Mouse (Mus musculus): ENCODE results near the gene Naa80. TPM values are rescaled to one million over a fixed set of nuclear protein-coding genes. Genes with fewer than 3 reads are reported as not detected.

The Naa80 gene
- total RNA-seq, 1 experiment = 7.3 TPM

- H3K4me1 ChIP-seq (ENCODE audit: control insufficient read depth in 2 of 2, insufficient read depth in 2 of 2, low read length in 2 of 2, poor library complexity in 1 of 2) = peaks cover 4 to 21% of the 10 kb centered on the region in 2 experiments; a peak in 2 of 4 replicates
- no peaks in the 10 kb centered on the region for H3K9me3 ChIP-seq (ENCODE audit: control insufficient read depth, insufficient read depth, low read depth, low read length)
- TF ChIP-seq ZC3H11A (IDR thresholded peaks at IDR 0.05; ENCODE audit: borderline replicate concordance, low read depth, low read length) = no peak
- no peak for TF ChIP-seq CHD2 (IDR thresholded peaks at IDR 0.05; ENCODE audit: low read depth, low read length)
- peak overlapping the region; percentile 39; the same call in 1 of the 2 replicates for H3K9ac ChIP-seq (ENCODE audit: insufficient read depth, low read depth, low read length, poor library complexity, severe bottlenecking)
- H3K36me3 ChIP-seq (ENCODE audit: control insufficient read depth, insufficient read depth, low read length, poor library complexity, severe bottlenecking) = peaks cover 9% of the 10 kb centered on the region
- in situ Hi-C loops (cut with MboI; ENCODE audit: low sequenced_read_pairs in 2 of 2, unreplicated experiment in 2 of 2) = no loop called here
- H3K27ac ChIP-seq (ENCODE audit: insufficient read depth, low read depth, low read length, poor library complexity, severe bottlenecking) = no peak overlapping the region
- no peak for DNase-seq (ENCODE audit: low read depth, low spot score)
- peak overlapping the region; percentile 54 to 65; a peak in 3 of 4 replicates for H3K4me3 ChIP-seq (ENCODE audit: insufficient read depth in 1 of 2, low read depth in 1 of 2, low read length in 2 of 2, poor library complexity in 1 of 2, severe bottlenecking in 1 of 2)
These were observed 19.7 kb downstream of the Naa80 start for GRCm38 (mm10) chr9:107598385-107598784.

- H3K4me3 ChIP-seq (ENCODE audit: insufficient read depth in 1 of 2, low read depth in 1 of 2, low read length in 2 of 2, poor library complexity in 1 of 2, severe bottlenecking in 1 of 2) = peak overlapping the region; percentile 1 to 46; a peak in 3 of 4 replicates
- H3K4me1 ChIP-seq (ENCODE audit: control insufficient read depth in 2 of 2, insufficient read depth in 2 of 2, low read length in 2 of 2, poor library complexity in 1 of 2) = peaks cover 4 to 18% of the 10 kb centered on the region in 2 experiments; a peak in 2 of 4 replicates
- no peak overlapping the region for H3K27ac ChIP-seq (ENCODE audit: insufficient read depth, low read depth, low read length, poor library complexity, severe bottlenecking)
- DNase-seq (ENCODE audit: low read depth, low spot score) = no peak
- 0 out of 2 replicates have a peak overlapping the region, but pooled peaks have one; percentile 11 for H3K9ac ChIP-seq (ENCODE audit: insufficient read depth, low read depth, low read length, poor library complexity, severe bottlenecking)
- in situ Hi-C loops (cut with MboI; ENCODE audit: low sequenced_read_pairs in 2 of 2, unreplicated experiment in 2 of 2) = no loop called here
- H3K36me3 ChIP-seq (ENCODE audit: control insufficient read depth, insufficient read depth, low read length, poor library complexity, severe bottlenecking) = 0 out of 2 replicates have a peak, but pooled peaks cover 3% of the 10 kb centered on the region
- TF ChIP-seq ZNF384 (IDR thresholded peaks at IDR 0.05; ENCODE audit: low read depth, low read length) (no peak), MAFK (IDR thresholded peaks at IDR 0.05; ENCODE audit: insufficient read depth, low read depth, low read length) (no peak), HCFC1 (IDR thresholded peaks at IDR 0.05; ENCODE audit: borderline replicate concordance, insufficient read depth, low read length) (no peak), ZC3H11A (IDR thresholded peaks at IDR 0.05; ENCODE audit: borderline replicate concordance, low read depth, low read length) (no peak), CHD2 (IDR thresholded peaks at IDR 0.05; ENCODE audit: low read depth, low read length) (no peak)
- H3K9me3 ChIP-seq (ENCODE audit: control insufficient read depth, insufficient read depth, low read depth, low read length) = no peaks in the 10 kb centered on the region
These were observed 20.7 kb downstream of the Naa80 start for GRCm38 (mm10) chr9:107599433-107599832.

GRCm38 (mm10) chr9:107599842-107600241 lies 21.2 kb downstream of the Naa80 start:
- Histone ChIP-seq H3K4me1 (ENCODE audit: control insufficient read depth in 2 of 2, insufficient read depth in 2 of 2, low read length in 2 of 2, poor library complexity in 1 of 2) (peaks cover 4 to 17% of the 10 kb centered on the region in 2 experiments; a peak in 2 of 4 replicates), H3K4me3 (ENCODE audit: insufficient read depth in 1 of 2, low read depth in 1 of 2, low read length in 2 of 2, poor library complexity in 1 of 2, severe bottlenecking in 1 of 2) (peak overlapping the region; percentile 1 to 46; a peak in 3 of 4 replicates), H3K9me3 (ENCODE audit: control insufficient read depth, insufficient read depth, low read depth, low read length) (no peaks in the 10 kb centered on the region), H3K36me3 (ENCODE audit: control insufficient read depth, insufficient read depth, low read length, poor library complexity, severe bottlenecking) (no peaks in the 10 kb centered on the region), H3K27ac (ENCODE audit: insufficient read depth, low read depth, low read length, poor library complexity, severe bottlenecking) (no peak overlapping the region), H3K9ac (ENCODE audit: insufficient read depth, low read depth, low read length, poor library complexity, severe bottlenecking) (no peak overlapping the region)
- no peak for TF ChIP-seq MAFK (IDR thresholded peaks at IDR 0.05; ENCODE audit: insufficient read depth, low read depth, low read length)
- no peak for TF ChIP-seq HCFC1 (IDR thresholded peaks at IDR 0.05; ENCODE audit: borderline replicate concordance, insufficient read depth, low read length)
- no peak for TF ChIP-seq ZNF384 (IDR thresholded peaks at IDR 0.05; ENCODE audit: low read depth, low read length)
- TF ChIP-seq CHD2 (IDR thresholded peaks at IDR 0.05; ENCODE audit: low read depth, low read length) = no peak
- TF ChIP-seq ZC3H11A (IDR thresholded peaks at IDR 0.05; ENCODE audit: borderline replicate concordance, low read depth, low read length) = no peak
- in situ Hi-C loops (cut with MboI; ENCODE audit: low sequenced_read_pairs in 2 of 2, unreplicated experiment in 2 of 2) = no loop called here
- DNase-seq (ENCODE audit: low read depth, low spot score) = no peak

GRCm38 (mm10) chr9:107600745-107601144 lies 22.1 kb downstream of the Naa80 start:
- no peak for TF ChIP-seq HCFC1 (IDR thresholded peaks at IDR 0.05; ENCODE audit: borderline replicate concordance, insufficient read depth, low read length)
- TF ChIP-seq MAFK (IDR thresholded peaks at IDR 0.05; ENCODE audit: insufficient read depth, low read depth, low read length) = no peak
- TF ChIP-seq ZC3H11A (IDR thresholded peaks at IDR 0.05; ENCODE audit: borderline replicate concordance, low read depth, low read length) = no peak
- Histone ChIP-seq H3K4me1 (ENCODE audit: control insufficient read depth in 2 of 2, insufficient read depth in 2 of 2, low read length in 2 of 2, poor library complexity in 1 of 2) (peaks cover 6 to 23% of the 10 kb centered on the region in 2 experiments; a peak in 2 of 4 replicates), H3K9me3 (ENCODE audit: control insufficient read depth, insufficient read depth, low read depth, low read length) (no peaks in the 10 kb centered on the region), H3K4me3 (ENCODE audit: insufficient read depth in 1 of 2, low read depth in 1 of 2, low read length in 2 of 2, poor library complexity in 1 of 2, severe bottlenecking in 1 of 2) (no peak overlapping the region), H3K36me3 (ENCODE audit: control insufficient read depth, insufficient read depth, low read length, poor library complexity, severe bottlenecking) (no peaks in the 10 kb centered on the region), H3K27ac (ENCODE audit: insufficient read depth, low read depth, low read length, poor library complexity, severe bottlenecking) (no peak overlapping the region), H3K9ac (ENCODE audit: insufficient read depth, low read depth, low read length, poor library complexity, severe bottlenecking) (no peak overlapping the region)
- in situ Hi-C loops (cut with MboI; ENCODE audit: low sequenced_read_pairs in 2 of 2, unreplicated experiment in 2 of 2) = no loop called here
- DNase-seq (ENCODE audit: low read depth, low spot score) = no peak

- TF ChIP-seq CHD2 (IDR thresholded peaks at IDR 0.05; ENCODE audit: low read depth, low read length) (no peak), HCFC1 (IDR thresholded peaks at IDR 0.05; ENCODE audit: borderline replicate concordance, insufficient read depth, low read length) (no peak), ZNF384 (IDR thresholded peaks at IDR 0.05; ENCODE audit: low read depth, low read length) (no peak), MAFK (IDR thresholded peaks at IDR 0.05; ENCODE audit: insufficient read depth, low read depth, low read length) (no peak), ZC3H11A (IDR thresholded peaks at IDR 0.05; ENCODE audit: borderline replicate concordance, low read depth, low read length) (no peak)
- Histone ChIP-seq H3K27ac (ENCODE audit: insufficient read depth, low read depth, low read length, poor library complexity, severe bottlenecking) (no peak overlapping the region), H3K4me3 (ENCODE audit: insufficient read depth in 1 of 2, low read depth in 1 of 2, low read length in 2 of 2, poor library complexity in 1 of 2, severe bottlenecking in 1 of 2) (no peak overlapping the region), H3K9me3 (ENCODE audit: control insufficient read depth, insufficient read depth, low read depth, low read length) (no peaks in the 10 kb centered on the region), H3K9ac (ENCODE audit: insufficient read depth, low read depth, low read length, poor library complexity, severe bottlenecking) (no peak overlapping the region), H3K4me1 (ENCODE audit: control insufficient read depth in 2 of 2, insufficient read depth in 2 of 2, low read length in 2 of 2, poor library complexity in 1 of 2) (peaks cover 6 to 29% of the 10 kb centered on the region in 2 experiments; a peak in 2 of 4 replicates), H3K36me3 (ENCODE audit: control insufficient read depth, insufficient read depth, low read length, poor library complexity, severe bottlenecking) (no peaks in the 10 kb centered on the region)
- in situ Hi-C loops (cut with MboI; ENCODE audit: low sequenced_read_pairs in 2 of 2, unreplicated experiment in 2 of 2) = no loop called here
- DNase-seq (ENCODE audit: low read depth, low spot score) = no peak
These were observed 22.6 kb downstream of the Naa80 start for GRCm38 (mm10) chr9:107601275-107601674.

Measured in ES-E14 (cell line).